Mouse (Mus musculus) midbrain, embryonic 10.5 days (tissue): ENCODE measurements at regions not wholly inside any gene's neighbourhood (a gene's known extent, or its start where the extent isn't known, plus 50 kb on each side); places are given as distances from the start of the nearest gene placed in this dataset.
A peak's percentile ranks its signal among the peaks of the same experiment; 100 is the strongest.

Source experiments
- DNase-seq: peaks from one replicate; pipeline ENCODE4 v3.0.0-alpha.2; 2017; ENCODE audit warnings: low spot score
- H3K27ac ChIP-seq: fragments of 300-500 bp; sonication (generic); replicated peaks from 2 replicates; pipeline ENCODE4 v1.5.1; 2016; ENCODE audit warnings: mild to moderate bottlenecking
- H3K27me3 ChIP-seq: fragments of 300-500 bp; sonication (generic); 2 replicates; pipeline ENCODE4 v1.6.1; 2016; ENCODE audit warnings: low read depth, mild to moderate bottlenecking; ENCODE audit not compliant: poor library complexity, severe bottlenecking
- H3K36me3 ChIP-seq: fragments of 300-500 bp; sonication (generic); 2 replicates; pipeline ENCODE4 v1.6.1; 2016; ENCODE audit warnings: mild to moderate bottlenecking, moderate library complexity
- H3K4me1 ChIP-seq: fragments of 300-500 bp; sonication (generic); 2 replicates; pipeline ENCODE4 v1.6.1; 2016
- H3K4me3 ChIP-seq: fragments of 300-500 bp; sonication (generic); 2 replicates; pipeline ENCODE4 v1.5.1; 2016; ENCODE audit warnings: mild to moderate bottlenecking, moderate library complexity
- H3K9me3 ChIP-seq: fragments of 300-500 bp; sonication (generic); replicated peaks from 2 replicates; pipeline ENCODE4 v1.6.1; 2016; ENCODE audit warnings: mild to moderate bottlenecking
- WGBS: fragments of 180-500 bp; shearing (Covaris S2); methylation state at CpG from one replicate; pipeline ENCODE4 v1.1.7; 2016; 5-methylcytosine and 5-hydroxymethylcytosine counted together

- no peak for DNase-seq
- Histone ChIP-seq H3K36me3 (no peaks in the 10 kb centered on the region), H3K4me3 (no peak overlapping the region), H3K4me1 (peaks cover 30% of the 10 kb centered on the region), H3K27me3 (0 out of 2 replicates have a peak, but pooled peaks cover 13% of the 10 kb centered on the region), H3K9me3 (no peaks in the 10 kb centered on the region), H3K27ac (no peak overlapping the region)
- WGBS = 49% methylated on average over 4 of the region's 4 CpGs
Measured at GRCm38 (mm10) chr4:54768836-54769235, 176.0 kb upstream of the Zfp462 start.

- Histone ChIP-seq H3K36me3 (no peaks in the 10 kb centered on the region), H3K27me3 (no peaks in the 10 kb centered on the region), H3K9me3 (no peaks in the 10 kb centered on the region), H3K27ac (no peak overlapping the region), H3K4me3 (no peak overlapping the region), H3K4me1 (peaks cover 7% of the 10 kb centered on the region)
- WGBS = 96% methylated on average over 4 of the region's 4 CpGs
- DNase-seq = no peak
Measured at GRCm38 (mm10) chr4:54774066-54774465, 170.8 kb upstream of the Zfp462 start.

GRCm38 (mm10) chr4:54774717-54775116 is 170.1 kb upstream of the Zfp462 start:
- Histone ChIP-seq H3K27me3 (no peaks in the 10 kb centered on the region), H3K4me1 (peaks cover under 1% of the 10 kb centered on the region; the same call in 1 of the 2 replicates), H3K4me3 (no peak overlapping the region), H3K36me3 (no peaks in the 10 kb centered on the region), H3K9me3 (no peaks in the 10 kb centered on the region), H3K27ac (no peak overlapping the region)
- DNase-seq = no peak

- Histone ChIP-seq H3K27me3 (no peaks in the 10 kb centered on the region), H3K9me3 (no peaks in the 10 kb centered on the region), H3K4me1 (no peaks in the 10 kb centered on the region), H3K4me3 (no peak overlapping the region), H3K36me3 (no peaks in the 10 kb centered on the region), H3K27ac (no peak overlapping the region)
- 69% methylated on average over 4 of the region's 4 CpGs for WGBS
- no peak for DNase-seq
Measured at GRCm38 (mm10) chr4:54780511-54780910, 164.3 kb upstream of the Zfp462 start.

GRCm38 (mm10) chr4:54791217-54791742 is 153.6 kb upstream of the Zfp462 start:
- DNase-seq = no peak
- 84% methylated on average over 5 of the region's 5 CpGs for WGBS
- no peaks in the 10 kb centered on the region for H3K36me3 ChIP-seq
- no peak overlapping the region for H3K4me3 ChIP-seq
- H3K27ac ChIP-seq = no peak overlapping the region
- no peaks in the 10 kb centered on the region for H3K4me1 ChIP-seq
- no peaks in the 10 kb centered on the region for H3K9me3 ChIP-seq
- H3K27me3 ChIP-seq = no peaks in the 10 kb centered on the region

- no peaks in the 10 kb centered on the region for H3K4me1 ChIP-seq
- no peak overlapping the region for H3K27ac ChIP-seq
- no peaks in the 10 kb centered on the region for H3K36me3 ChIP-seq
- DNase-seq = no peak
- no peaks in the 10 kb centered on the region for H3K27me3 ChIP-seq
- 85% methylated on average over 2 of the region's 2 CpGs for WGBS
- no peaks in the 10 kb centered on the region for H3K9me3 ChIP-seq
- no peak overlapping the region for H3K4me3 ChIP-seq
Measured at GRCm38 (mm10) chr4:54793857-54794256, 151.0 kb upstream of the Zfp462 start.

GRCm38 (mm10) chr4:54795246-54795645 is 149.6 kb upstream of the Zfp462 start:
- H3K27ac ChIP-seq = no peak overlapping the region
- WGBS = 64% methylated on average over 3 of the region's 3 CpGs
- H3K36me3 ChIP-seq = no peaks in the 10 kb centered on the region
- no peak for DNase-seq
- no peaks in the 10 kb centered on the region for H3K4me1 ChIP-seq
- no peaks in the 10 kb centered on the region for H3K27me3 ChIP-seq
- H3K4me3 ChIP-seq = no peak overlapping the region
- no peaks in the 10 kb centered on the region for H3K9me3 ChIP-seq

GRCm38 (mm10) chr4:54798523-54798922 is 146.3 kb upstream of the Zfp462 start:
- Histone ChIP-seq H3K36me3 (no peaks in the 10 kb centered on the region), H3K4me1 (no peaks in the 10 kb centered on the region), H3K27me3 (no peaks in the 10 kb centered on the region), H3K9me3 (no peaks in the 10 kb centered on the region), H3K4me3 (no peak overlapping the region), H3K27ac (no peak overlapping the region)
- DNase-seq = no peak
- 91% methylated on average over 5 of the region's 5 CpGs for WGBS

GRCm38 (mm10) chr4:54811163-54811562 is 133.7 kb upstream of the Zfp462 start:
- Histone ChIP-seq H3K36me3 (no peaks in the 10 kb centered on the region), H3K27ac (no peak overlapping the region), H3K9me3 (no peaks in the 10 kb centered on the region), H3K4me3 (no peak overlapping the region), H3K27me3 (no peaks in the 10 kb centered on the region), H3K4me1 (peaks cover 15% of the 10 kb centered on the region)
- WGBS = 79% methylated on average over 3 of the region's 3 CpGs
- no peak for DNase-seq

GRCm38 (mm10) chr4:54812740-54813634 is 131.9 kb upstream of the Zfp462 start:
- H3K27ac ChIP-seq = no peak overlapping the region
- H3K36me3 ChIP-seq = no peaks in the 10 kb centered on the region
- H3K9me3 ChIP-seq = peaks cover 7% of the 10 kb centered on the region
- DNase-seq = no peak
- no peaks in the 10 kb centered on the region for H3K27me3 ChIP-seq
- H3K4me3 ChIP-seq = no peak overlapping the region
- H3K4me1 ChIP-seq = peaks cover 15% of the 10 kb centered on the region
- 50% methylated on average over 10 of the region's 10 CpGs for WGBS

GRCm38 (mm10) chr4:54837326-54837725 is 107.5 kb upstream of the Zfp462 start:
- Histone ChIP-seq H3K9me3 (no peaks in the 10 kb centered on the region), H3K4me3 (no peak overlapping the region), H3K27me3 (no peaks in the 10 kb centered on the region), H3K4me1 (peaks cover 10% of the 10 kb centered on the region), H3K27ac (no peak overlapping the region; the same call in 1 of the 2 replicates), H3K36me3 (no peaks in the 10 kb centered on the region)
- 87% methylated on average over 2 of the region's 2 CpGs for WGBS
- no peak for DNase-seq

GRCm38 (mm10) chr4:54838111-54838510 is 106.7 kb upstream of the Zfp462 start:
- H3K27ac ChIP-seq = no peak overlapping the region
- H3K36me3 ChIP-seq = no peaks in the 10 kb centered on the region
- H3K4me3 ChIP-seq = no peak overlapping the region
- peaks cover 10% of the 10 kb centered on the region for H3K4me1 ChIP-seq
- no peak for DNase-seq
- 56% methylated on average over 5 of the region's 5 CpGs for WGBS
- H3K27me3 ChIP-seq = no peaks in the 10 kb centered on the region
- H3K9me3 ChIP-seq = no peaks in the 10 kb centered on the region

- H3K27ac ChIP-seq = 0 out of 2 replicates have a peak overlapping the region, but pooled peaks have one; percentile 52
- no peak for DNase-seq
- H3K4me3 ChIP-seq = no peak overlapping the region
- 53% methylated on average over 3 of the region's 3 CpGs for WGBS
- H3K36me3 ChIP-seq = no peaks in the 10 kb centered on the region
- peaks cover 10% of the 10 kb centered on the region for H3K4me1 ChIP-seq
- H3K27me3 ChIP-seq = no peaks in the 10 kb centered on the region
- no peaks in the 10 kb centered on the region for H3K9me3 ChIP-seq
Measured at GRCm38 (mm10) chr4:54838794-54839193, 106.1 kb upstream of the Zfp462 start.
